Mouse (Mus musculus): ENCODE measurements around the gene Otc. TPM values are rescaled to one million over a fixed set of nuclear protein-coding genes. Genes with fewer than 3 reads are reported as not detected.

Gene Otc
- polyA plus RNA-seq, 1 experiment from 2014 or later = 87.6 TPM

GRCm38 (mm10) chrX:10251357-10251756, 748 bp upstream of the Otc start:
- Histone ChIP-seq H3K9me3 (ENCODE audit: control insufficient read depth, low read length) (no peaks in the 10 kb centered on the region), H3K4me3 (ENCODE audit: low read length) (no peak overlapping the region), H3K36me3 (ENCODE audit: control insufficient read depth, insufficient read depth, low read length) (no peaks in the 10 kb centered on the region), H3K27ac (ENCODE audit: low read length) (no peak overlapping the region), H3K27me3 (replicated peaks; ENCODE audit: control insufficient read depth, insufficient read depth, low read length) (no peaks in the 10 kb centered on the region), H3K4me2 (ENCODE audit: low read depth, low read length) (no peak overlapping the region), H3K9ac (ENCODE audit: low read depth, low read length) (no peak overlapping the region), H3K4me1 (ENCODE audit: control insufficient read depth, insufficient read depth, low read length) (no peaks in the 10 kb centered on the region)
- no peak for ATAC-seq

GRCm38 (mm10) chrX:10257774-10258173, 5.7 kb downstream of the Otc start:
- Histone ChIP-seq H3K9me3 (ENCODE audit: control insufficient read depth, low read length) (no peaks in the 10 kb centered on the region), H3K4me2 (ENCODE audit: low read depth, low read length) (no peak overlapping the region), H3K4me1 (ENCODE audit: control insufficient read depth, insufficient read depth, low read length) (no peaks in the 10 kb centered on the region), H3K27ac (ENCODE audit: low read length) (no peak overlapping the region), H3K27me3 (replicated peaks; ENCODE audit: control insufficient read depth, insufficient read depth, low read length) (no peaks in the 10 kb centered on the region), H3K36me3 (ENCODE audit: control insufficient read depth, insufficient read depth, low read length) (no peaks in the 10 kb centered on the region), H3K4me3 (ENCODE audit: low read length) (no peak overlapping the region), H3K9ac (ENCODE audit: low read depth, low read length) (no peak overlapping the region)
- ATAC-seq = no peak
- 78% methylated on average over 1 of the region's 1 CpGs for WGBS

GRCm38 (mm10) chrX:10258260-10258659, 6.2 kb downstream of the Otc start:
- no peak overlapping the region for H3K4me3 ChIP-seq (ENCODE audit: low read length)
- no peaks in the 10 kb centered on the region for H3K9me3 ChIP-seq (ENCODE audit: control insufficient read depth, low read length)
- no peak overlapping the region for H3K27ac ChIP-seq (ENCODE audit: low read length)
- H3K4me2 ChIP-seq (ENCODE audit: low read depth, low read length) = no peak overlapping the region
- 75% methylated on average over 5 of the region's 5 CpGs for WGBS
- H3K4me1 ChIP-seq (ENCODE audit: control insufficient read depth, insufficient read depth, low read length) = no peaks in the 10 kb centered on the region
- H3K36me3 ChIP-seq (ENCODE audit: control insufficient read depth, insufficient read depth, low read length) = no peaks in the 10 kb centered on the region
- no peak overlapping the region for H3K9ac ChIP-seq (ENCODE audit: low read depth, low read length)
- H3K27me3 ChIP-seq (replicated peaks; ENCODE audit: control insufficient read depth, insufficient read depth, low read length) = no peaks in the 10 kb centered on the region
- no peak for ATAC-seq

GRCm38 (mm10) chrX:10268308-10268707, 16.2 kb downstream of the Otc start:
- ATAC-seq = no peak
- H3K36me3 ChIP-seq (ENCODE audit: control insufficient read depth, insufficient read depth, low read length) = no peaks in the 10 kb centered on the region
- H3K27ac ChIP-seq (ENCODE audit: low read length) = no peak overlapping the region
- no peak overlapping the region for H3K4me3 ChIP-seq (ENCODE audit: low read length)
- H3K27me3 ChIP-seq (replicated peaks; ENCODE audit: control insufficient read depth, insufficient read depth, low read length) = no peaks in the 10 kb centered on the region
- H3K9ac ChIP-seq (ENCODE audit: low read depth, low read length) = no peak overlapping the region
- H3K4me2 ChIP-seq (ENCODE audit: low read depth, low read length) = no peak overlapping the region
- H3K9me3 ChIP-seq (ENCODE audit: control insufficient read depth, low read length) = no peaks in the 10 kb centered on the region
- no peaks in the 10 kb centered on the region for H3K4me1 ChIP-seq (ENCODE audit: control insufficient read depth, insufficient read depth, low read length)
- 70% methylated on average over 3 of the region's 3 CpGs for WGBS

GRCm38 (mm10) chrX:10268761-10269437, 16.8 kb downstream of the Otc start:
- H3K27ac ChIP-seq (ENCODE audit: low read length) = no peak overlapping the region
- H3K36me3 ChIP-seq (ENCODE audit: control insufficient read depth, insufficient read depth, low read length) = no peaks in the 10 kb centered on the region
- no peak overlapping the region for H3K4me2 ChIP-seq (ENCODE audit: low read depth, low read length)
- H3K4me1 ChIP-seq (ENCODE audit: control insufficient read depth, insufficient read depth, low read length) = no peaks in the 10 kb centered on the region
- 79% methylated on average over 4 of the region's 4 CpGs for WGBS
- H3K9ac ChIP-seq (ENCODE audit: low read depth, low read length) = no peak overlapping the region
- ATAC-seq = no peak
- no peaks in the 10 kb centered on the region for H3K27me3 ChIP-seq (replicated peaks; ENCODE audit: control insufficient read depth, insufficient read depth, low read length)
- H3K4me3 ChIP-seq (ENCODE audit: low read length) = no peak overlapping the region
- no peaks in the 10 kb centered on the region for H3K9me3 ChIP-seq (ENCODE audit: control insufficient read depth, low read length)

GRCm38 (mm10) chrX:10297341-10297740, 45.2 kb downstream of the Otc start:
- Histone ChIP-seq H3K4me2 (ENCODE audit: low read depth, low read length) (no peak overlapping the region), H3K27me3 (replicated peaks; ENCODE audit: control insufficient read depth, insufficient read depth, low read length) (no peaks in the 10 kb centered on the region), H3K27ac (ENCODE audit: low read length) (no peak overlapping the region), H3K36me3 (ENCODE audit: control insufficient read depth, insufficient read depth, low read length) (no peaks in the 10 kb centered on the region), H3K4me1 (ENCODE audit: control insufficient read depth, insufficient read depth, low read length) (no peaks in the 10 kb centered on the region), H3K9ac (ENCODE audit: low read depth, low read length) (no peak overlapping the region), H3K9me3 (ENCODE audit: control insufficient read depth, low read length) (no peaks in the 10 kb centered on the region), H3K4me3 (ENCODE audit: low read length) (no peak overlapping the region)
- WGBS = 90% methylated on average over 14 of the region's 14 CpGs
- no peak for ATAC-seq

- Histone ChIP-seq H3K9me3 (ENCODE audit: control insufficient read depth, low read length) (no peaks in the 10 kb centered on the region), H3K4me1 (ENCODE audit: control insufficient read depth, insufficient read depth, low read length) (no peaks in the 10 kb centered on the region)
- 78% methylated on average over 4 of the region's 4 CpGs for WGBS
Measured at GRCm38 (mm10) chrX:10318176-10318575, 66.1 kb downstream of the Otc start.

GRCm38 (mm10) chrX:10330246-10330645, 78.1 kb downstream of the Otc start:
- H3K9ac ChIP-seq (ENCODE audit: low read depth, low read length) = no peak overlapping the region
- H3K36me3 ChIP-seq (ENCODE audit: control insufficient read depth, insufficient read depth, low read length) = no peaks in the 10 kb centered on the region
- H3K4me2 ChIP-seq (ENCODE audit: low read depth, low read length) = no peak overlapping the region
- 65% methylated on average over 1 of the region's 1 CpGs for WGBS
- no peak overlapping the region for H3K27ac ChIP-seq (ENCODE audit: low read length)
- no peaks in the 10 kb centered on the region for H3K9me3 ChIP-seq (ENCODE audit: control insufficient read depth, low read length)
- no peak for ATAC-seq
- no peaks in the 10 kb centered on the region for H3K4me1 ChIP-seq (ENCODE audit: control insufficient read depth, insufficient read depth, low read length)
- no peak overlapping the region for H3K4me3 ChIP-seq (ENCODE audit: low read length)
- no peaks in the 10 kb centered on the region for H3K27me3 ChIP-seq (replicated peaks; ENCODE audit: control insufficient read depth, insufficient read depth, low read length)

More at GRCm38 (mm10) chrX:10318176-10318575, 66.1 kb downstream of the Otc start:
- no peak overlapping the region for H3K4me2 ChIP-seq (ENCODE audit: low read depth, low read length)
- no peak overlapping the region for H3K4me3 ChIP-seq (ENCODE audit: low read length)
- ATAC-seq = no peak
- H3K27ac ChIP-seq (ENCODE audit: low read length) = no peak overlapping the region
- no peak overlapping the region for H3K9ac ChIP-seq (ENCODE audit: low read depth, low read length)
- H3K27me3 ChIP-seq (replicated peaks; ENCODE audit: control insufficient read depth, insufficient read depth, low read length) = no peaks in the 10 kb centered on the region
- H3K36me3 ChIP-seq (ENCODE audit: control insufficient read depth, insufficient read depth, low read length) = no peaks in the 10 kb centered on the region

- H3K27me3 ChIP-seq (replicated peaks; ENCODE audit: control insufficient read depth, insufficient read depth, low read length) = 0 out of 2 replicates have a peak, but pooled peaks cover 3% of the 10 kb centered on the region
- H3K27ac ChIP-seq (ENCODE audit: low read length) = no peak overlapping the region
- H3K4me2 ChIP-seq (ENCODE audit: low read depth, low read length) = no peak overlapping the region
- H3K36me3 ChIP-seq (ENCODE audit: control insufficient read depth, insufficient read depth, low read length) = no peaks in the 10 kb centered on the region
- H3K4me1 ChIP-seq (ENCODE audit: control insufficient read depth, insufficient read depth, low read length) = no peaks in the 10 kb centered on the region
- H3K4me3 ChIP-seq (ENCODE audit: low read length) = no peak overlapping the region
- H3K9ac ChIP-seq (ENCODE audit: low read depth, low read length) = no peak overlapping the region
- ATAC-seq = no peak
- H3K9me3 ChIP-seq (ENCODE audit: control insufficient read depth, low read length) = no peaks in the 10 kb centered on the region
- 92% methylated on average over 1 of the region's 1 CpGs for WGBS
Measured at GRCm38 (mm10) chrX:10331749-10332148, 79.6 kb downstream of the Otc start.

GRCm38 (mm10) chrX:10336816-10337215, 84.7 kb downstream of the Otc start:
- no peak for ATAC-seq
- H3K4me3 ChIP-seq (ENCODE audit: low read length) = no peak overlapping the region
- no peak overlapping the region for H3K4me2 ChIP-seq (ENCODE audit: low read depth, low read length)
- no peaks in the 10 kb centered on the region for H3K9me3 ChIP-seq (ENCODE audit: control insufficient read depth, low read length)
- WGBS = 43% methylated on average over 2 of the region's 2 CpGs
- 0 out of 2 replicates have a peak, but pooled peaks cover 3% of the 10 kb centered on the region for H3K27me3 ChIP-seq (replicated peaks; ENCODE audit: control insufficient read depth, insufficient read depth, low read length)
- no peak overlapping the region for H3K27ac ChIP-seq (ENCODE audit: low read length)
- no peaks in the 10 kb centered on the region for H3K36me3 ChIP-seq (ENCODE audit: control insufficient read depth, insufficient read depth, low read length)
- no peaks in the 10 kb centered on the region for H3K4me1 ChIP-seq (ENCODE audit: control insufficient read depth, insufficient read depth, low read length)
- no peak overlapping the region for H3K9ac ChIP-seq (ENCODE audit: low read depth, low read length)
